Mouse (Mus musculus): Measurements from ENCODE around the gene Kcnn1.

GRCm38 (mm10) chr8:70812055-70812454 is 51.0 kb downstream of the Kcnn1 start:
- no peak for TF ChIP-seq GATA1 (IDR thresholded peaks at IDR 0.05; ENCODE audit: borderline replicate concordance, low read length)
- TF ChIP-seq FLI1 (IDR thresholded peaks at IDR 0.05; ENCODE audit: low read length), result no peak
